Mouse (Mus musculus) hindbrain, embryonic 11.5 days (tissue): Measurements from ENCODE around the gene Olfr191. TPM values are rescaled to one million over a fixed set of nuclear protein-coding genes. Genes with fewer than 3 reads are reported as not detected.
"Not testable (repeated sequence)": the region's sequence is repeated elsewhere in the genome, so short reads cannot be mapped to it uniquely, and the experiment has no call there.

Experiments used
- ATAC-seq: fragments of 200-750 bp; cut with Nextera tagmentation; 2 replicates; pipeline ENCODE4 v1.8.0; 2017; ENCODE audit warnings: mild to moderate bottlenecking, moderate TSS enrichment, moderate library complexity; ENCODE audit not compliant: low FRiP score
- DNase-seq: peaks from one replicate; pipeline ENCODE4 v3.0.0-alpha.2; 2015; ENCODE audit warnings: low spot score
- H3K27ac ChIP-seq: fragments of 300-500 bp; sonication (generic); 2 replicates; pipeline ENCODE4 v1.5.1; 2014; ENCODE audit warnings: mild to moderate bottlenecking, low read depth, low read length
- H3K27me3 ChIP-seq: fragments of 300-500 bp; sonication (generic); 2 replicates; pipeline ENCODE4 v1.6.1; 2014; ENCODE audit warnings: mild to moderate bottlenecking, low read length, moderate library complexity, mixed read lengths; ENCODE audit not compliant: control insufficient read depth, insufficient read depth
- H3K36me3 ChIP-seq: fragments of 300-500 bp; sonication (generic); 2 replicates; pipeline ENCODE4 v1.6.1; 2014; ENCODE audit warnings: mild to moderate bottlenecking, low read length, moderate library complexity, mixed read lengths; ENCODE audit not compliant: control insufficient read depth, insufficient read depth
- H3K4me1 ChIP-seq: fragments of 300-500 bp; sonication (generic); replicated peaks from 2 replicates; pipeline ENCODE4 v1.6.1; 2014; ENCODE audit warnings: low read length, mixed read lengths; ENCODE audit not compliant: control insufficient read depth, insufficient read depth
- H3K4me2 ChIP-seq: fragments of 300-500 bp; sonication (generic); replicated peaks from 2 replicates; pipeline ENCODE4 v1.6.1; 2014; ENCODE audit warnings: mild to moderate bottlenecking, low read depth, low read length
- H3K4me3 ChIP-seq: fragments of 300-500 bp; sonication (generic); 2 replicates; pipeline ENCODE4 v1.5.1; 2014; ENCODE audit warnings: low read depth, low read length
- H3K9ac ChIP-seq: fragments of 300-500 bp; sonication (generic); 2 replicates; pipeline ENCODE4 v1.6.1; 2014; ENCODE audit warnings: low read depth, low read length
- H3K9me3 ChIP-seq: fragments of 300-500 bp; sonication (generic); 2 replicates; pipeline ENCODE4 v1.6.1; 2016; ENCODE audit warnings: low read length; ENCODE audit not compliant: control insufficient read depth
- WGBS: fragments of 180-500 bp; shearing (Covaris S2); extraction: QIAGEN DNeasy Blood & Tissue Kit; methylation state at CpG from one replicate; pipeline ENCODE4 v1.1.7; 2014; 5-methylcytosine and 5-hydroxymethylcytosine counted together
- polyA plus RNA-seq: library from polyadenylated mRNA; unstranded; fragments of >200 nt; fragmentation: Nextera tagmentation; extraction: Ambion mirVana; gene quantifications from 2 replicates; pipeline ENCODE4 v1.2.1, GENCODE M21; 2014

The Olfr191 gene
- polyA plus RNA-seq, 1 experiment from 2014 or later = not detected

DNA sequence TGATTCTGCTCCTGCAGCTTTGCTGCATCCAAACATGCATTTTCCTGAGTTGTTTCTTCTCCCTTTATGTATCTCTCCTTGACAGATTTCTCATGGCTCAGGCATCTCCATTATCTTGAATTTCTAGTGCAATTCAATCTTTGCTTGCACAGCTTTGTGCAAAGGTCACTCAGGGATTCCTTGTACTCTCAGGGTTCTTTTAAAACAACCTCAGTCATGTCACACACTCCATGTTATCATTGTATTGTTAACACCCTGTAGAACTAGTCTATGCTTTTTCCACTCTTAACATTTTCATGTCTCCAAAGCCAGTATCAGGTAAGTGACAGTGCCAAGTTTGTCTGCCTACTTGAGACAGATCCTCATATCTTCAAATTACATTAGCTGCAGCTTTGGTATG, 17.9 kb downstream of the Olfr191 start:
- ATAC-seq = no peak
- Histone ChIP-seq H3K4me2 (no peak overlapping the region), H3K4me3 (no peak overlapping the region), H3K27me3 (no peaks in the 10 kb centered on the region), H3K36me3 (no peaks in the 10 kb centered on the region), H3K9me3 (no peaks in the 10 kb centered on the region), H3K4me1 (no peaks in the 10 kb centered on the region), H3K27ac (no peak overlapping the region), H3K9ac (no peak overlapping the region)
- no peak for DNase-seq

DNA sequence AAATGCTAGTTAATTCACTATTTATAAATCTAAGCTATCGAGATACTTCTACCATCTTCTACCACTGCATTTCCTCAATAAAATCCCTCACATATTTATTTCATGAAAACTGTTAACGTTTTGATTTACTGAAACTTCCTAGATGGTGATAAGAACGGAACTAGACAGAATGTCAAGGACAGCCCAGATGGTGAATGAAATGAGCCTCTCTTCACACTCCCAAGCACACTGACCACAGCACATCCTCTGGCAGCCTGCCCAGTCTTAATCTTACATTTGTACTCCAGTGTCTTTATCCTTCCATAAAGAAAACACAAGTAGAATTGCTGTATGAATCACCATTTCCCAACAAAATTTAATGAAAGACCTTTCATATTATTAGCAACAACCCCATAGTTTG, 27.2 kb downstream of the Olfr191 start:
- H3K27me3 ChIP-seq, H3K9ac ChIP-seq, H3K4me2 ChIP-seq, H3K9me3 ChIP-seq, H3K36me3 ChIP-seq, DNase-seq, H3K27ac ChIP-seq, H3K4me1 ChIP-seq, ATAC-seq, H3K4me3 ChIP-seq: not testable (repeated sequence)
- WGBS = 79% methylated on average over 3 of the region's 3 CpGs

DNA sequence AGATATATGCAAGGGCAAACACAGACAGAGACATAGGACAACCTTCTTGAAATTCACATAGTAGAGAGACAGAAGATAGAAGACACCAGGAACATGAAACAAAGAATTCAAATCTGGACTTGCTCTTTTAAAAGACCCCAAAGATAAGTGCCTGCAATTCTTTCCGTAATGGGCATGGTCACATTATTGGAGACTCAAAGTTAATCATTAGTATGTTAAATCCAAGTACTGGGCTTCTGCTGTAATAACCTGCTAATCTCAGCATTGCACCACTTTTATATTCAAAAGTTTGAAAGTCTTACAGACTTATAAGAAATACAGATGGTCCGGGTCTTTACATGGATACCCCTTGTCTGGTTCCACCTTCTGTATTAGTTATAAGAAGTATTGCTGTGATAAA, 40.3 kb downstream of the Olfr191 start:
- H3K9ac ChIP-seq, H3K4me2 ChIP-seq, H3K27ac ChIP-seq, H3K9me3 ChIP-seq, DNase-seq, H3K27me3 ChIP-seq, H3K36me3 ChIP-seq, H3K4me3 ChIP-seq, H3K4me1 ChIP-seq, ATAC-seq: not testable (repeated sequence)
- WGBS = 91% methylated on average over 2 of the region's 2 CpGs

DNA sequence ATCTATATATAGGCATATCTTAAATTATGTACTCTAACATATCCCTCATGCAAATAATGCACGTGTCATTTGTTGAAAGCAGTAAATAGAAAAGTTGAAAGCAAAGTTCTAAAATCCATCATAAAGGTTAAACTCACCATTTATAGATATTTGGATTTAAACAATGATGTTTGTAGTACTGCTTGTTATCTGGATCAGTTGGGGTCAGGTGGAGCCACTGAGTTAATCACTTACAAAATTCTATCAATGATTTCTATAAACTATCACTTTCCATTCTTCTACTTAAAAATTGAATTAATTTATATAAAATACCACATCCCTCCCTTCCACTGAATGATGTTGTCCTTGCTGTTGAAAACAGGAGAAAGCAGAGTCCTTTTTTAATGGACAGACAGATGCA, 40.8 kb downstream of the Olfr191 start:
- no peaks in the 10 kb centered on the region for H3K36me3 ChIP-seq
- WGBS = 87% methylated on average over 1 of the region's 1 CpGs
- ATAC-seq = no peak
- DNase-seq = no peak
- H3K4me2 ChIP-seq = no peak overlapping the region
- H3K9me3 ChIP-seq = no peaks in the 10 kb centered on the region
- no peak overlapping the region for H3K4me3 ChIP-seq
- no peak overlapping the region for H3K27ac ChIP-seq
- no peak overlapping the region for H3K9ac ChIP-seq
- H3K27me3 ChIP-seq = no peaks in the 10 kb centered on the region
- no peaks in the 10 kb centered on the region for H3K4me1 ChIP-seq

DNA sequence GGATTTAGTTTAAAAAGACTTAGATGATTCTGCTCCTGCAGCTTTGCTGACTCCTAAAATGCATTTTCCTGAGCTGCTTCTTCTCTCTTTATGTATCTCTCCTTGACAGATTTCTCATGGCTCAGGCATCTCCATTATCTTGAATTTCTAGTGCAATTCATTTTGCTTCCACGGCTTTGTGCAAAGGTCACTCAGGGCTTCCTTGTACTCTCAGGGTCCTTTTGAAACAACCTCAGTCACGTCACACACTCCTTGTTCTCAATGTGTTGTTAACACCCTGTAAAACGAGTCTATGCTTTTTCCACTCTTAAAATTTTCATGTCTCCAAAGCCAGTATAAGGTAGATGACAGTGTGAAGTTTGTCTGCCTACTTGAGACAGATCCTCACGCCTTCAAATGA, 42.0 kb downstream of the Olfr191 start:
- no peak overlapping the region for H3K4me3 ChIP-seq
- H3K9me3 ChIP-seq = no peaks in the 10 kb centered on the region
- H3K27me3 ChIP-seq = no peaks in the 10 kb centered on the region
- no peak overlapping the region for H3K27ac ChIP-seq
- H3K9ac ChIP-seq = no peak overlapping the region
- H3K4me1 ChIP-seq = no peaks in the 10 kb centered on the region
- 68% methylated on average over 4 of the region's 4 CpGs for WGBS
- no peak for DNase-seq
- ATAC-seq = no peak
- no peak overlapping the region for H3K4me2 ChIP-seq
- no peaks in the 10 kb centered on the region for H3K36me3 ChIP-seq

DNA sequence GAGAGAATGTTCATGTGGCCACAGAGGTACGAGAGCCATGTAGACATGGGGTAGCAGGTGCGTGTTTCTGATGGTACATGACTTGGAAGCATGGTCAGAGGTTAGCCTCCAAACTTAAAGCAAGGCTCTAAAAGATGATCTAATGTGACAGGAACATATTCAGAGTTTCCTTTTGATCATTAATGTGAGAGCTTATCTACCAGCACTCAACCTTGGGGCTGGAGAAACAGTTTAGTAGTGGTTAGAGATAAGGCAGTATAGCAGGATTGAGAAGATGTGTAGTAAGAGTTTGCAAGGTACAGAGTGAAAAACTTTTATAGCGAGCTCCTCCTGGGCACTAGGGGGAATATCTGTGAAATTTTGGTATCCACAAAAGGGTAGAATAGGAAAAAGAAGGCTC, 43.8 kb downstream of the Olfr191 start:
- Histone ChIP-seq H3K36me3 (no peaks in the 10 kb centered on the region), H3K4me3 (no peak overlapping the region), H3K27ac (no peak overlapping the region), H3K4me2 (no peak overlapping the region), H3K9ac (no peak overlapping the region), H3K27me3 (no peaks in the 10 kb centered on the region), H3K4me1 (no peaks in the 10 kb centered on the region), H3K9me3 (no peaks in the 10 kb centered on the region)
- 92% methylated on average over 3 of the region's 3 CpGs for WGBS
- ATAC-seq = no peak
- no peak for DNase-seq

DNA sequence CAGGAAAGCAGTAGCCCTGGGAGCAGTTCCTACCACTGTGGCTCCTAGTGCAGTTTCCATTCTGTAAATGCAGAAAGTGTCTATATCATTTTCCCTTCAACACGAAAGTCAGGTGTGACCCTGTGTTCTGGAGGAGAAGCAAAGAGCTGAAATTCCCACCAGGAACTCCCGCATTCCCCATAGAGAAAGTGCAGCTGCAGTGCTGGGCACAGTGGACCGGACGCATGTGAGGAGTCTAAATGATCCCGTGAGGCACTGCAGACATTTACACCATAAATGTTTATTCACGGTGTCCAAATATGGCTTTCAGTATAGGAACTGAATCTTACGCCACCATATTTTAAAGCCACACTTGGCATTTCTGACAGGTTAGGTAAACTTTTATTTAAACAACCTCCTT, 49.9 kb downstream of the Olfr191 start, which contains the start of gene Olfr187:
TSS of gene Olfr187 (minus strand) at position 58 of the 400 bp plus-strand sequence.
- Histone ChIP-seq H3K4me1 (no peaks in the 10 kb centered on the region), H3K9me3 (no peaks in the 10 kb centered on the region), H3K36me3 (no peaks in the 10 kb centered on the region), H3K4me2 (no peak within 1 kb of the TSS), H3K4me3 (no peak within 1 kb of the TSS), H3K27me3 (no peaks in the 10 kb centered on the region), H3K27ac (no peak within 1 kb of the TSS), H3K9ac (no peak within 1 kb of the TSS)
- DNase-seq (no peak), ATAC-seq (no peak)
- 89% methylated on average over 7 of the region's 7 CpGs for WGBS

Other genes starting within 250 kb of the Olfr191 start
- not detected in 2 replicates for gene Olfr177, start 215.1 kb downstream of the Olfr191 start, polyA plus RNA-seq
- gene Olfr178, start 197.8 kb downstream of the Olfr191 start, polyA plus RNA-seq = not detected in 2 replicates
- gene Olfr181, start 161.1 kb downstream of the Olfr191 start, polyA plus RNA-seq = not detected in 2 replicates
- not detected in 2 replicates for gene Olfr180, start 160.4 kb downstream of the Olfr191 start, polyA plus RNA-seq
- not detected in 2 replicates for gene Olfr183, start 94.5 kb downstream of the Olfr191 start, polyA plus RNA-seq
- gene Olfr186, start 59.5 kb downstream of the Olfr191 start, polyA plus RNA-seq = not detected in 2 replicates
- gene Olfr187, start 50.1 kb downstream of the Olfr191 start, polyA plus RNA-seq = not detected in 2 replicates
- not detected in 2 replicates for gene Olfr190, start 11.8 kb downstream of the Olfr191 start, polyA plus RNA-seq
- not detected in 2 replicates for gene Olfr193, start 22.1 kb upstream of the Olfr191 start, polyA plus RNA-seq
- not detected in 2 replicates for gene Olfr194, start 31.2 kb upstream of the Olfr191 start, polyA plus RNA-seq
- gene Olfr195, start 57.2 kb upstream of the Olfr191 start, polyA plus RNA-seq = not detected in 2 replicates
- gene Olfr196, start 80.6 kb upstream of the Olfr191 start, polyA plus RNA-seq = not detected in 2 replicates
- not detected in 2 replicates for gene Olfr198, start 113.7 kb upstream of the Olfr191 start, polyA plus RNA-seq
- 0.12 TPM in 1 of 2 replicates, not detected in the other for gene Olfr199, start 129.9 kb upstream of the Olfr191 start, polyA plus RNA-seq
- gene Olfr201, start 182.8 kb upstream of the Olfr191 start, polyA plus RNA-seq = not detected in 2 replicates
- gene Olfr202, start 197.0 kb upstream of the Olfr191 start, polyA plus RNA-seq = not detected in 2 replicates
- gene Olfr203, start 209.1 kb upstream of the Olfr191 start, polyA plus RNA-seq = not detected in 2 replicates
- gene Olfr204, start 228.4 kb upstream of the Olfr191 start, polyA plus RNA-seq = not detected in 2 replicates
- not detected in 2 replicates for gene Olfr205, start 241.3 kb upstream of the Olfr191 start, polyA plus RNA-seq